In genomic region chr19:60959706-60960230, GRCm38 (mm10) we compare ENCODE assay signal across 13 mouse cellular contexts.
A peak's percentile ranks its signal among the peaks of the same experiment; 100 is the strongest.
DNase-seq lines count a peak whose midpoint lies in the region.
"Had no signal": no experiment of that assay in that cellular context is flagged by ENCODE, and none has a peak within 500 bp of the region (broad histone marks: within the 10 kb centered on the region; RNA-seq: fewer than 3 reads in every experiment).

No protein-coding gene starts in this region.

- DNase-seq in gastrocnemius, postnatal 25 days = peak; percentile 13
- DNase-seq in gastrocnemius, postnatal 10 days = no peak
- peak; percentile 27 to 48 for DNase-seq in lung, adult 18-20 months
- no peak for DNase-seq in lung, postnatal 25 days (ENCODE audit: low spot score)
- DNase-seq in kidney, postnatal 14 days = peak; percentile 72
- peak; percentile 47 to 80 for DNase-seq in lung, postnatal 4 days
- DNase-seq in adipocyte (ENCODE audit: low spot score) = no peak
- DNase-seq in ovary, adult 18-20 months (ENCODE audit: low spot score) = no peak
- DNase-seq: cerebellum, postnatal 10 days; layer of hippocampus, postnatal 36 days; left cerebral cortex, postnatal 4 days; liver, embryonic 13.5 days; thymus, postnatal 36 days had no signal

Comparison
In these comparisons a context has a peak if more than half of its experiments do, and no peak if none do; other contexts are left out.
1. DNase-seq: peak in gastrocnemius, postnatal 25 days (single experiment), lung, adult 18-20 months (2 of 2), kidney, postnatal 14 days (single experiment) and lung, postnatal 4 days (2 of 2); none in gastrocnemius, postnatal 10 days (single experiment), lung, postnatal 25 days (single experiment), adipocyte (single experiment) and ovary, adult 18-20 months (single experiment).